Mouse (Mus musculus): ENCODE measurements at regions not wholly inside any gene's neighbourhood (a gene's known extent, or its start where the extent isn't known, plus 50 kb on each side); places are given as distances from the start of the nearest gene placed in this dataset.

GRCm38 (mm10) chr1:71472691-71473090 is 58.0 kb upstream of the Abca12 start:
- no peak for DNase-seq
- intact Hi-C loops (cut with DNase I) = no loop called here

- DNase-seq = no peak
- intact Hi-C loops (cut with DNase I) = no loop called here
These were observed 68.4 kb upstream of the Abca12 start for GRCm38 (mm10) chr1:71483149-71483548.

- no peak for DNase-seq
- intact Hi-C loops (cut with DNase I) = no loop called here
These were observed 62.4 kb upstream of the Atic start for GRCm38 (mm10) chr1:71494576-71494975.

GRCm38 (mm10) chr1:71505898-71506297 is 51.1 kb upstream of the Atic start:
- peak; percentile 20 to 35 for DNase-seq
- intact Hi-C loops (cut with DNase I) = loop anchor here (1.0 to 5.0 kb wide), 3 partner anchors 217 to 616 kb away; no protein-coding TSS in a partner anchor

GRCm38 (mm10) chr1:71506534-71506933 is 50.4 kb upstream of the Atic start:
- intact Hi-C loops (cut with DNase I) = loop anchor here (1.0 to 5.0 kb wide), 3 partner anchors 217 to 616 kb away; no protein-coding TSS in a partner anchor
- DNase-seq = no peak

All from heart, postnatal 10 days (tissue).